In genomic region chr2:5717675-5718074, GRCm38 (mm10) we compare ENCODE assay signal across 16 mouse cellular contexts. TPM values are rescaled to one million over a fixed set of nuclear protein-coding genes. Genes with fewer than 3 reads are reported as not detected.
DNase-seq lines count a peak whose midpoint lies in the region; ATAC-seq and TF ChIP-seq lines count a peak whose summit lies in the region.
"Had no signal": no experiment of that assay in that cellular context is flagged by ENCODE, and none has a peak within 500 bp of the region (broad histone marks: within the 10 kb centered on the region; RNA-seq: fewer than 3 reads in every experiment).

No protein-coding gene starts in this region.

- no peak for ATAC-seq in heart, embryonic 12.5 days (ENCODE audit: insufficient number of reproducible peaks, low FRiP score)
- no peak for ATAC-seq in liver, embryonic 14.5 days (ENCODE audit: insufficient read depth)
- no peak for ATAC-seq in liver, embryonic 12.5 days

- H3K9ac ChIP-seq in heart, adult 2 months (ENCODE audit: low read depth, low read length) = no peak overlapping the region
- no peak overlapping the region for H3K9ac ChIP-seq in heart, embryonic 12.5 days
- H3K9ac ChIP-seq in liver, embryonic 14.5 days (replicated peaks) = no peak overlapping the region
- H3K9ac ChIP-seq in liver, embryonic 12.5 days = no peak overlapping the region
- H3K9ac ChIP-seq: embryonic facial prominence, embryonic 15.5 days; heart, embryonic 13.5 days; hindbrain, embryonic 13.5 days; liver, embryonic 13.5 days had no signal

- TF ChIP-seq CTCF in heart, adult 2 months (IDR thresholded peaks at IDR 0.05) = 0 out of 2 replicates have a peak, but pooled peaks have one; percentile 22
- peak; percentile 28 for TF ChIP-seq CTCF in liver, embryonic 14.5 days (IDR thresholded peaks at IDR 0.05; ENCODE audit: low read depth)

- TF ChIP-seq EP300 in heart, adult 2 months (IDR thresholded peaks at IDR 0.05; ENCODE audit: insufficient read depth, low read depth, low read length) = no peak
- TF ChIP-seq EP300 in liver, embryonic 14.5 days (IDR thresholded peaks at IDR 0.05; ENCODE audit: low read depth) = no peak

- no peak overlapping the region for H3K27ac ChIP-seq in heart, adult 2 months
- H3K27ac ChIP-seq in heart, embryonic 12.5 days (ENCODE audit: poor library complexity, severe bottlenecking) = no peak overlapping the region
- no peak overlapping the region for H3K27ac ChIP-seq in liver, embryonic 14.5 days
- H3K27ac ChIP-seq in liver, embryonic 12.5 days = no peak overlapping the region
- H3K27ac ChIP-seq: embryonic facial prominence, embryonic 15.5 days; heart, embryonic 13.5 days; hindbrain, embryonic 13.5 days; liver, embryonic 13.5 days had no signal

- 96% methylated on average over 6 of the region's 6 CpGs for WGBS in heart, adult 2 months
- WGBS in heart, embryonic 12.5 days = 91% methylated on average over 6 of the region's 6 CpGs
- 76% methylated on average over 6 of the region's 6 CpGs for WGBS in liver, embryonic 14.5 days (ENCODE audit: insufficient replicate concordance)
- WGBS in liver, embryonic 12.5 days (ENCODE audit: insufficient replicate concordance) = 79% methylated on average over 6 of the region's 6 CpGs

- intact Hi-C loops in heart, adult 2 months (cut with DNase I) = loop anchor here (10.0 kb wide), 1 partner anchor 87 kb away; no protein-coding TSS in a partner anchor

- no peak overlapping the region for H3K4me3 ChIP-seq in heart, adult 2 months
- H3K4me3 ChIP-seq in heart, embryonic 12.5 days = no peak overlapping the region
- no peak overlapping the region for H3K4me3 ChIP-seq in liver, embryonic 14.5 days (ENCODE audit: insufficient read depth in 1 of 2, low read depth in 2 of 2, low read length in 2 of 2)
- H3K4me3 ChIP-seq in liver, embryonic 12.5 days = no peak overlapping the region
- H3K4me3 ChIP-seq: embryonic facial prominence, embryonic 15.5 days; heart, embryonic 13.5 days; hindbrain, embryonic 13.5 days; liver, embryonic 13.5 days had no signal

- no peak for DNase-seq in heart, adult 2 months
- DNase-seq in liver, embryonic 14.5 days (ENCODE audit: low read depth in 3 of 3, low spot score in 3 of 3) = no peak
- DNase-seq in thymus, postnatal 4 days = peak; percentile 35
- no peak for DNase-seq in thymus, postnatal 14 days
- DNase-seq in spleen, postnatal 4 days (ENCODE audit: low spot score in 2 of 2) = no peak
- DNase-seq: adrenal gland, postnatal 25 days; cerebellum, adult 11-12 months; cerebellum, postnatal 36 days; liver, embryonic 13.5 days; lung, postnatal 4 days had no signal

- peaks cover 8% of the 10 kb centered on the region for H3K9me3 ChIP-seq in heart, embryonic 12.5 days (replicated peaks)
- no peaks in the 10 kb centered on the region for H3K9me3 ChIP-seq in liver, embryonic 14.5 days (ENCODE audit: control insufficient read depth, low read length)
- peaks cover 6% of the 10 kb centered on the region for H3K9me3 ChIP-seq in liver, embryonic 12.5 days (replicated peaks)

- no peak overlapping the region for H3K4me2 ChIP-seq in heart, embryonic 12.5 days
- no peak overlapping the region for H3K4me2 ChIP-seq in liver, embryonic 14.5 days (ENCODE audit: low read depth)
- H3K4me2 ChIP-seq in liver, embryonic 12.5 days = no peak overlapping the region
- H3K4me2 ChIP-seq: embryonic facial prominence, embryonic 15.5 days; heart, embryonic 13.5 days; hindbrain, embryonic 13.5 days; liver, embryonic 13.5 days had no signal

- peaks cover 2% of the 10 kb centered on the region for H3K4me1 ChIP-seq in heart, adult 2 months (ENCODE audit: control insufficient read depth, insufficient read depth, low read length)
- H3K4me1 ChIP-seq in heart, embryonic 12.5 days (replicated peaks) = peaks cover 11% of the 10 kb centered on the region; the same call in 1 of the 2 replicates
- H3K4me1 ChIP-seq in liver, embryonic 14.5 days (replicated peaks; ENCODE audit: control insufficient read depth in 2 of 2, insufficient read depth in 2 of 2, low read length in 1 of 2) = 0 out of 4 replicates have a peak, but pooled peaks cover 2 to 4% of the 10 kb centered on the region in 2 experiments
- peaks cover 26% of the 10 kb centered on the region for H3K4me1 ChIP-seq in liver, embryonic 12.5 days

- H3K36me3 ChIP-seq in heart, adult 2 months (ENCODE audit: control insufficient read depth, insufficient read depth, low read length) = no peaks in the 10 kb centered on the region
- H3K36me3 ChIP-seq in heart, embryonic 12.5 days = no peaks in the 10 kb centered on the region
- H3K36me3 ChIP-seq in liver, embryonic 14.5 days (replicated peaks; ENCODE audit: control insufficient read depth, insufficient read depth, low read depth) = no peaks in the 10 kb centered on the region
- H3K36me3 ChIP-seq in liver, embryonic 12.5 days = no peaks in the 10 kb centered on the region
- H3K36me3 ChIP-seq: embryonic facial prominence, embryonic 15.5 days; G1E; heart, embryonic 13.5 days; hindbrain, embryonic 13.5 days; liver, embryonic 13.5 days had no signal

- no peaks in the 10 kb centered on the region for H3K27me3 ChIP-seq in heart, adult 2 months (ENCODE audit: control insufficient read depth, insufficient read depth, low read length)
- peaks cover 18% of the 10 kb centered on the region for H3K27me3 ChIP-seq in heart, embryonic 12.5 days (replicated peaks)
- H3K27me3 ChIP-seq in liver, embryonic 14.5 days (ENCODE audit: control insufficient read depth, insufficient read depth, low read length) = peaks cover 31% of the 10 kb centered on the region
- H3K27me3 ChIP-seq in liver, embryonic 12.5 days (replicated peaks) = peaks cover 38% of the 10 kb centered on the region

- no peaks in the 10 kb centered on the region for H3K79me2 ChIP-seq in heart, adult 2 months (replicated peaks; ENCODE audit: control insufficient read depth, insufficient read depth, low read length)

- no peak for TF ChIP-seq POLR2A in heart, adult 2 months (IDR thresholded peaks at IDR 0.05; ENCODE audit: insufficient read depth, low read depth, low read length)

RNA-seq across cellular contexts. Expression of gene Camk1d, which starts 3.4 kb away (rescaled TPM):
- 1 to 10 TPM; 4.3 to 4.9 TPM for total RNA-seq in heart, adult 2 months (2021)
- polyA plus RNA-seq in heart, adult 2 months (2012; rRNA removed) = 2.5 and 3.3 TPM in 2 replicates
- polyA plus RNA-seq in heart, embryonic 12.5 days (2016; fragmentation: Nextera tagmentation; extraction: Ambion mirVana) = 2.2 and 3.1 TPM in 2 replicates
- polyA plus RNA-seq in liver, embryonic 14.5 days (2012; rRNA removed) = 0.47 and 0.63 TPM in 2 replicates
- polyA plus RNA-seq in liver, embryonic 14.5 days (2014; fragmentation: Nextera tagmentation; extraction: Ambion mirVana) = 0.83 and 1.0 TPM in 2 replicates
- polyA plus RNA-seq in liver, embryonic 12.5 days (2016; fragmentation: Nextera tagmentation; extraction: Ambion mirVana) = 1.3 and 1.5 TPM in 2 replicates
